Comparison of ENCODE assay signal across 9 mouse cellular contexts in genomic region chr11:119047261-119048132, GRCm38 (mm10). TPM values are rescaled to one million over a fixed set of nuclear protein-coding genes. Genes with fewer than 3 reads are reported as not detected.
DNase-seq lines count a peak whose midpoint lies in the region; ATAC-seq and TF ChIP-seq lines count a peak whose summit lies in the region.
"Had no signal": no experiment of that assay in that cellular context is flagged by ENCODE, and none has a peak within 500 bp of the region (broad histone marks: within the 10 kb centered on the region; RNA-seq: fewer than 3 reads in every experiment).

No protein-coding gene starts in this region.

- ATAC-seq in hindbrain, embryonic 11.5 days (ENCODE audit: low FRiP score) = peak; percentile 9; the same call in 1 of the 2 replicates
- no peak for ATAC-seq in liver, postnatal 0 days

- WGBS in hindbrain, embryonic 11.5 days = 2% methylated on average over 39 of the region's 43 CpGs
- 3% methylated on average over 42 of the region's 43 CpGs for WGBS in liver, postnatal 0 days (ENCODE audit: insufficient replicate concordance)

- H3K9me3 ChIP-seq in hindbrain, embryonic 11.5 days (ENCODE audit: control insufficient read depth, low read length) = no peaks in the 10 kb centered on the region
- no peaks in the 10 kb centered on the region for H3K9me3 ChIP-seq in liver, postnatal 0 days (ENCODE audit: low read length)

- peaks cover 20% of the 10 kb centered on the region for H3K4me1 ChIP-seq in hindbrain, embryonic 11.5 days (replicated peaks; ENCODE audit: control insufficient read depth, insufficient read depth, low read length)
- H3K4me1 ChIP-seq in liver, postnatal 0 days (ENCODE audit: insufficient read depth) = peaks cover 28% of the 10 kb centered on the region

- TF ChIP-seq CTCF in liver, postnatal 0 days (IDR thresholded peaks at IDR 0.05; ENCODE audit: low read depth) = peak; percentile 26; the same call in 1 of the 2 replicates

- no peak overlapping the region for H3K27ac ChIP-seq in hindbrain, embryonic 11.5 days (ENCODE audit: low read depth, low read length)
- no peak overlapping the region for H3K27ac ChIP-seq in liver, postnatal 0 days (ENCODE audit: low read depth)

- peaks cover 97% of the 10 kb centered on the region for H3K27me3 ChIP-seq in hindbrain, embryonic 11.5 days (ENCODE audit: control insufficient read depth, insufficient read depth, low read length)
- H3K27me3 ChIP-seq in liver, postnatal 0 days (ENCODE audit: insufficient read depth, low read length) = peaks cover 100% of the 10 kb centered on the region

- H3K36me3 ChIP-seq in hindbrain, embryonic 11.5 days (ENCODE audit: control insufficient read depth, insufficient read depth, low read length) = no peaks in the 10 kb centered on the region
- H3K36me3 ChIP-seq in liver, postnatal 0 days (replicated peaks; ENCODE audit: insufficient read depth, low read length) = no peaks in the 10 kb centered on the region
- H3K36me3 ChIP-seq: G1E had no signal

- H3K4me3 ChIP-seq in hindbrain, embryonic 11.5 days (ENCODE audit: low read depth, low read length) = no peak overlapping the region
- no peak overlapping the region for H3K4me3 ChIP-seq in liver, postnatal 0 days (ENCODE audit: low read depth, low read length)

- peak; percentile 41 for DNase-seq in kidney, adult 18-20 months
- DNase-seq in kidney, adult 9 months = no peak
- DNase-seq in ZHBTc4 (ENCODE audit: low read depth, low spot score) = peak; percentile 75
- DNase-seq in hindbrain, embryonic 11.5 days (ENCODE audit: low spot score) = peak; percentile 72
- peak; percentile 28 for DNase-seq in liver, postnatal 0 days
- DNase-seq in urinary bladder, postnatal 36 days (ENCODE audit: low spot score in 2 of 2) = no peak
- DNase-seq in ovary, postnatal 14 days (ENCODE audit: low spot score) = no peak
- DNase-seq in frontal cortex, postnatal 14 days (ENCODE audit: low spot score in 2 of 2) = no peak

- no peak overlapping the region for H3K9ac ChIP-seq in hindbrain, embryonic 11.5 days (ENCODE audit: low read depth, low read length)
- H3K9ac ChIP-seq in liver, postnatal 0 days (replicated peaks) = no peak overlapping the region

- no peak overlapping the region for H3K4me2 ChIP-seq in hindbrain, embryonic 11.5 days (replicated peaks; ENCODE audit: low read depth, low read length)
- H3K4me2 ChIP-seq in liver, postnatal 0 days (ENCODE audit: low read depth, low read length) = peak overlapping the region; percentile 23; the same call in 1 of the 2 replicates

- TF ChIP-seq EP300 in liver, postnatal 0 days (IDR thresholded peaks at IDR 0.05; ENCODE audit: low read depth) = no peak

RNA-seq across cellular contexts. Expression of gene Cbx8, which starts 6.7 kb away (rescaled TPM):
- 9.1 and 9.3 TPM in 2 replicates for polyA plus RNA-seq in hindbrain, embryonic 11.5 days (2014; fragmentation: Nextera tagmentation; extraction: Ambion mirVana)
- 3.1 and 3.9 TPM in 2 replicates for polyA plus RNA-seq in liver, postnatal 0 days (2015; fragmentation: Nextera tagmentation; extraction: Ambion mirVana)
- polyA plus RNA-seq: G1E had no signal

RNA-seq across cellular contexts. Expression of gene Cbx2, which starts 24.7 kb away (rescaled TPM):
- 44.4 and 54.5 TPM in 2 replicates for polyA plus RNA-seq in hindbrain, embryonic 11.5 days (2014; fragmentation: Nextera tagmentation; extraction: Ambion mirVana)
- polyA plus RNA-seq in liver, postnatal 0 days (2015; fragmentation: Nextera tagmentation; extraction: Ambion mirVana) = 1.9 and 2.0 TPM in 2 replicates
- polyA plus RNA-seq: G1E had no signal

RNA-seq across cellular contexts. Expression of gene Cbx4, which starts 38.5 kb away (rescaled TPM):
- 5.4 and 7.1 TPM in 2 replicates for polyA plus RNA-seq in hindbrain, embryonic 11.5 days (2014; fragmentation: Nextera tagmentation; extraction: Ambion mirVana)
- 2.8 and 4.7 TPM in 2 replicates for polyA plus RNA-seq in liver, postnatal 0 days (2015; fragmentation: Nextera tagmentation; extraction: Ambion mirVana)

RNA-seq across cellular contexts. Expression of gene Enpp7, which starts 59.5 kb away (rescaled TPM):
- polyA plus RNA-seq in hindbrain, embryonic 11.5 days (2014; fragmentation: Nextera tagmentation; extraction: Ambion mirVana) = not detected in 2 replicates
- not detected in 2 replicates for polyA plus RNA-seq in liver, postnatal 0 days (2015; fragmentation: Nextera tagmentation; extraction: Ambion mirVana)
- polyA plus RNA-seq: G1E had no signal

Comparison
In these comparisons a context has a peak if more than half of its experiments do, and no peak if none do; other contexts are left out.
1. DNase-seq: peak in kidney, adult 18-20 months (single experiment), ZHBTc4 (single experiment), hindbrain, embryonic 11.5 days (single experiment) and liver, postnatal 0 days (single experiment); none in kidney, adult 9 months (single experiment), urinary bladder, postnatal 36 days (0 of 2), ovary, postnatal 14 days (single experiment) and frontal cortex, postnatal 14 days (0 of 2).
2. RNA of gene Cbx2, which starts 24.7 kb away (polyA plus RNA-seq): 44.4 to 54.5 TPM in hindbrain, embryonic 11.5 days; 1.9 to 2.0 TPM in liver, postnatal 0 days; every median in the first group is over 10 times any median in the second.